Mouse (Mus musculus): ENCODE results near the gene Traf3.

Gene Traf3

GRCm38 (mm10) chr12:111165831-111166591 lies at the start of gene Traf3:
Traf3 (plus strand) TSS chr12:111166370.
- DNase-seq, result peak; percentile 73

GRCm38 (mm10) chr12:111119506-111120085 lies 46.6 kb upstream of the Traf3 start:
- no peak for DNase-seq

- no peak for DNase-seq
Observed at GRCm38 (mm10) chr12:111120976-111121645, 45.1 kb upstream of the Traf3 start.

GRCm38 (mm10) chr12:111122332-111122852 lies 43.8 kb upstream of the Traf3 start:
- DNase-seq, result peak; percentile 40

- no peak for DNase-seq
Observed at GRCm38 (mm10) chr12:111124601-111125260, 41.4 kb upstream of the Traf3 start.

- DNase-seq, result no peak
Observed at GRCm38 (mm10) chr12:111125666-111126065, 40.5 kb upstream of the Traf3 start.

GRCm38 (mm10) chr12:111134169-111134568 lies 32.0 kb upstream of the Traf3 start:
- no peak for DNase-seq

GRCm38 (mm10) chr12:111134791-111135733 lies 31.1 kb upstream of the Traf3 start:
- no peak for DNase-seq

- DNase-seq, result no peak
Observed at GRCm38 (mm10) chr12:111135953-111136352, 30.2 kb upstream of the Traf3 start.

- peak; percentile 32 for DNase-seq
Observed at GRCm38 (mm10) chr12:111137079-111137478, 29.1 kb upstream of the Traf3 start.

GRCm38 (mm10) chr12:111143005-111143508 lies 23.1 kb upstream of the Traf3 start:
- DNase-seq, result no peak

- no peak for DNase-seq
Observed at GRCm38 (mm10) chr12:111143509-111144063, 22.6 kb upstream of the Traf3 start.

GRCm38 (mm10) chr12:111144598-111144997 lies 21.6 kb upstream of the Traf3 start:
- no peak for DNase-seq

GRCm38 (mm10) chr12:111145269-111145668 lies 20.9 kb upstream of the Traf3 start:
- no peak for DNase-seq

GRCm38 (mm10) chr12:111149495-111150235 lies 16.5 kb upstream of the Traf3 start:
- no peak for DNase-seq

GRCm38 (mm10) chr12:111150236-111150596 lies 16.0 kb upstream of the Traf3 start:
- peak; percentile 75 for DNase-seq

GRCm38 (mm10) chr12:111151422-111152156 lies 14.6 kb upstream of the Traf3 start:
- peak; percentile 73 for DNase-seq

- no peak for DNase-seq
Observed at GRCm38 (mm10) chr12:111152579-111152978, 13.6 kb upstream of the Traf3 start.

GRCm38 (mm10) chr12:111152981-111153710 lies 13.0 kb upstream of the Traf3 start:
- DNase-seq, result no peak

All from liver (tissue).